Mouse (Mus musculus): ENCODE results near the gene Ngb. TPM values are rescaled to one million over a fixed set of nuclear protein-coding genes. Genes with fewer than 3 reads are reported as not detected.
A peak's percentile ranks its signal among the peaks of the same experiment; 100 is the strongest.

Gene Ngb
- total and polyA plus RNA-seq, 3 experiments = not detected

GRCm38 (mm10) chr12:87147395-87148089 is 45.2 kb upstream of the Ngb start, which contains the start of gene Pomt2 (continued):
- TF ChIP-seq USF1 (IDR thresholded peaks at IDR 0.05; ENCODE audit: low read depth, low read length) (no peak), IRF4 (IDR thresholded peaks at IDR 0.05; ENCODE audit: low read depth, low read length) (peak; percentile 8; the same call in 1 of the 2 replicates), RCOR1 (conservative IDR thresholded peaks at IDR 0.05; ENCODE audit: low read depth, low read length) (no peak), ZKSCAN1 (IDR thresholded peaks at IDR 0.05; ENCODE audit: borderline replicate concordance, low read depth, low read length) (no peak), CTCF (conservative IDR thresholded peaks at IDR 0.05 in 1 of 2, IDR thresholded peaks at IDR 0.05 in 1 of 2; ENCODE audit: low read depth in 2 of 2, low read length in 2 of 2) (no peak), TCF12 (IDR thresholded peaks at IDR 0.05; ENCODE audit: low read depth, low read length) (peak; percentile 74), JUND (conservative IDR thresholded peaks at IDR 0.05; ENCODE audit: low read depth, low read length) (no peak), MAX (IDR thresholded peaks at IDR 0.05; ENCODE audit: low read length) (peak; percentile 63), PAX5 (IDR thresholded peaks at IDR 0.05; ENCODE audit: low read length) (no peak), UBTF (IDR thresholded peaks at IDR 0.05; ENCODE audit: low read depth, low read length) (peak; percentile 100), MAZ (IDR thresholded peaks at IDR 0.05; ENCODE audit: low read depth, low read length) (peak; percentile 96), JUN (IDR thresholded peaks at IDR 0.05; ENCODE audit: insufficient read depth, low read depth, low read length) (no peak)

GRCm38 (mm10) chr12:87146966-87147365 is 44.6 kb upstream of the Ngb start, which contains the start of gene Gstz1:
TSS of gene Gstz1 (plus strand) at chr12:87147165.
- Histone ChIP-seq H3K9me3 (replicated peaks; ENCODE audit: low read length) (peaks cover 5% of the 10 kb centered on the region), H3K79me2 (replicated peaks; ENCODE audit: control insufficient read depth, extremely low read depth, insufficient read depth, poor library complexity, severe bottlenecking) (peaks cover 22% of the 10 kb centered on the region), H3K4me3 (replicated peaks in 1 of 3; ENCODE audit: low read depth in 2 of 3, low read length in 2 of 3, poor library complexity in 1 of 3) (peak within 1 kb of the TSS; percentile 75 to 98 (median 85)), H3K27me3 (replicated peaks) (no peaks in the 10 kb centered on the region), H3K36me3 (replicated peaks in 1 of 2; ENCODE audit: control insufficient read depth in 1 of 2, insufficient read depth in 1 of 2, low read length in 1 of 2) (peaks cover 3 to 8% of the 10 kb centered on the region in 2 experiments), H3K4me1 (ENCODE audit: control insufficient read depth in 1 of 2, insufficient read depth in 2 of 2) (peaks cover 0 to 20% of the 10 kb centered on the region in 2 experiments; a peak in 2 of 4 replicates), H3K27ac (ENCODE audit: insufficient read depth, low read depth) (peak within 1 kb of the TSS; percentile 86), H3K4me2 (ENCODE audit: insufficient read depth, low read depth, poor library complexity, severe bottlenecking) (peak within 1 kb of the TSS; percentile 89), H3K9ac (ENCODE audit: insufficient read depth, low read depth) (peak within 1 kb of the TSS; percentile 92)
- TF ChIP-seq MAX (IDR thresholded peaks at IDR 0.05; ENCODE audit: low read length) (no peak), UBTF (IDR thresholded peaks at IDR 0.05; ENCODE audit: low read depth, low read length) (no peak), SIN3A (IDR thresholded peaks at IDR 0.05; ENCODE audit: low read length) (peak; percentile 88), ZC3H11A (IDR thresholded peaks at IDR 0.05; ENCODE audit: low read depth, low read length) (no peak), CHD1 (IDR thresholded peaks at IDR 0.05; ENCODE audit: low read depth, low read length) (no peak), ZKSCAN1 (IDR thresholded peaks at IDR 0.05; ENCODE audit: borderline replicate concordance, low read depth, low read length) (no peak), KAT2A (IDR thresholded peaks at IDR 0.05; ENCODE audit: insufficient replicate concordance, low read length) (no peak), ZNF384 (IDR thresholded peaks at IDR 0.05; ENCODE audit: low read depth, low read length) (no peak), MXI1 (IDR thresholded peaks at IDR 0.05; ENCODE audit: low read depth, low read length) (peak; percentile 92), BHLHE40 (IDR thresholded peaks at IDR 0.05; ENCODE audit: low read depth, low read length) (no peak), POLR2A (IDR thresholded peaks at IDR 0.05; ENCODE audit: low read depth, low read length) (no peak), CTCF (conservative IDR thresholded peaks at IDR 0.05 in 1 of 2, IDR thresholded peaks at IDR 0.05 in 1 of 2; ENCODE audit: low read depth in 2 of 2, low read length in 2 of 2) (no peak), RCOR1 (conservative IDR thresholded peaks at IDR 0.05; ENCODE audit: low read depth, low read length) (no peak), ELF1 (IDR thresholded peaks at IDR 0.05; ENCODE audit: low read depth, low read length) (no peak), TBP (conservative IDR thresholded peaks at IDR 0.05; ENCODE audit: low read depth, low read length) (0 out of 2 replicates have a peak, but pooled peaks have one; percentile 30), PAX5 (IDR thresholded peaks at IDR 0.05; ENCODE audit: low read length) (no peak)
- dilution Hi-C loops (cut with MboI; ENCODE audit: extremely low pct_ligation_motif_present, extremely low pct_unique_long_range_greater_than_20kb, low sequenced_read_pairs) = no loop called here
- in situ Hi-C loops (cut with MboI; ENCODE audit: low pct_ligation_motif_present, low pct_unique_long_range_greater_than_20kb, low sequenced_read_pairs) = no loop called here
- DNase-seq (ENCODE audit: extremely low read depth) = peak; percentile 88

Measured in CH12.LX (cell line).